Mouse (Mus musculus): ENCODE data around the gene 4930568D16Rik. TPM values are rescaled to one million over a fixed set of nuclear protein-coding genes. Genes with fewer than 3 reads are reported as not detected.

The 4930568D16Rik gene
- total and polyA plus RNA-seq, 3 experiments = not detected

Other genes with a start within 250 kb of the 4930568D16Rik start
- gene Rab14, start 166.6 kb downstream of the 4930568D16Rik start, total RNA-seq (2012; rRNA removed) = 26.8 and 31.6 TPM in 2 replicates
- 66.2 and 69.2 TPM in 2 replicates for gene Rab14, start 166.6 kb downstream of the 4930568D16Rik start, total RNA-seq (2014; rRNA removed)
- 83.1 and 94.4 TPM in 2 replicates for gene Rab14, start 166.6 kb downstream of the 4930568D16Rik start, polyA plus RNA-seq (2012; ENCODE audit: insufficient read length, low read depth)
- 41.0 and 54.2 TPM in 2 replicates for gene Gsn, start 111.3 kb downstream of the 4930568D16Rik start, total RNA-seq (2012; rRNA removed)
- 37.5 and 42.9 TPM in 2 replicates for gene Gsn, start 111.3 kb downstream of the 4930568D16Rik start, total RNA-seq (2014; rRNA removed)
- 22.6 and 24.2 TPM in 2 replicates for gene Gsn, start 111.3 kb downstream of the 4930568D16Rik start, polyA plus RNA-seq (2012; ENCODE audit: insufficient read length, low read depth)
- gene Stom, start 30.8 kb downstream of the 4930568D16Rik start, total RNA-seq (2012; rRNA removed) = 3.3 and 6.3 TPM in 2 replicates
- gene Stom, start 30.8 kb downstream of the 4930568D16Rik start, total RNA-seq (2014; rRNA removed) = 4.9 and 5.8 TPM in 2 replicates
- 4.3 and 4.5 TPM in 2 replicates for gene Stom, start 30.8 kb downstream of the 4930568D16Rik start, polyA plus RNA-seq (2012; ENCODE audit: insufficient read length, low read depth)
- gene 4930402F06Rik, start 29.4 kb upstream of the 4930568D16Rik start, total RNA-seq (2012; rRNA removed) = not detected in 2 replicates
- not detected in 2 replicates for gene 4930402F06Rik, start 29.4 kb upstream of the 4930568D16Rik start, total RNA-seq (2014; rRNA removed)
- gene 4930402F06Rik, start 29.4 kb upstream of the 4930568D16Rik start, polyA plus RNA-seq (2012; ENCODE audit: insufficient read length, low read depth) = not detected in 2 replicates
- 55.8 and 67.2 TPM in 2 replicates for gene Ggta1, start 95.5 kb upstream of the 4930568D16Rik start, total RNA-seq (2012; rRNA removed)
- gene Ggta1, start 95.5 kb upstream of the 4930568D16Rik start, total RNA-seq (2014; rRNA removed) = 46.9 and 52.0 TPM in 2 replicates
- 38.4 and 40.5 TPM in 2 replicates for gene Ggta1, start 95.5 kb upstream of the 4930568D16Rik start, polyA plus RNA-seq (2012; ENCODE audit: insufficient read length, low read depth)
- gene Dab2ip, start 190.5 kb upstream of the 4930568D16Rik start, total RNA-seq (2012; rRNA removed) = 13.7 and 15.6 TPM in 2 replicates
- gene Dab2ip, start 190.5 kb upstream of the 4930568D16Rik start, total RNA-seq (2014; rRNA removed) = 4.3 and 4.9 TPM in 2 replicates
- gene Dab2ip, start 190.5 kb upstream of the 4930568D16Rik start, polyA plus RNA-seq (2012; ENCODE audit: insufficient read length, low read depth) = 7.5 and 7.8 TPM in 2 replicates

All from CH12.LX (cell line).